Mouse (Mus musculus): ENCODE results near the gene Csdc2.

DNA sequence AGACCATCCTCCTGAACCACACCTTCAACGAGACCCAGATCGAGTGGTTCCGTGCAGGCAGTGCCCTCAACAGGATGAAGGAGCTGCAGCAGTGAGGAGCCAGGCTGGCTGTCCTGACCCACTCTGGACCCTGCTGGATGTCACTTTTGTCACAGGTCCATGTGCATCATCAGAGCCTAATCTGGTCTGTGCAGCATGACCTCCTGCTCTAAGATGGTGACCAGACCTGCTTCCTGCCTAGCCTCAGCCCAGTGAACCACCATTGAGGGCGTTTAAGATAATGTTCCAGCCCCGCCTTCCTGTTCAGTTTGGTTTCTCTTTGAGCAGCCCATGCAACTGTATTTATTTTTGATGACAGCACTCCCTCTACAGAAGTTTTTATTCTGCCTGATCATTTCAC, 21.9 kb upstream of the Csdc2 start:
- TF ChIP-seq CTCF (IDR thresholded peaks at IDR 0.05; ENCODE audit: extremely low read depth, insufficient read depth, low read length) (no peak), POLR2A (IDR thresholded peaks at IDR 0.05; ENCODE audit: extremely low read depth, insufficient read depth, low read length) (no peak)
